Mouse (Mus musculus) liver, embryonic 15.5 days (tissue): ENCODE measurements around the gene Abl1. TPM values are rescaled to one million over a fixed set of nuclear protein-coding genes. Genes with fewer than 3 reads are reported as not detected.

ENCODE experiments used
- ATAC-seq: fragments of 200-750 bp; cut with Nextera tagmentation; 2 replicates; pipeline ENCODE4 v1.8.0; 2017; ENCODE audit warnings: moderate number of reproducible peaks, mild to moderate bottlenecking, moderate library complexity; ENCODE audit not compliant: insufficient read depth
- H3K27ac ChIP-seq: fragments of 300-500 bp; sonication (generic); replicated peaks from 2 replicates; pipeline ENCODE4 v1.5.1; 2015; ENCODE audit warnings: mild to moderate bottlenecking, inconsistent platforms
- H3K27me3 ChIP-seq: fragments of 300-500 bp; sonication (generic); 2 replicates; pipeline ENCODE4 v1.6.1; 2015; ENCODE audit warnings: mild to moderate bottlenecking, inconsistent platforms
- H3K36me3 ChIP-seq: fragments of 300-500 bp; sonication (generic); replicated peaks from 2 replicates; pipeline ENCODE4 v1.6.1; 2015; ENCODE audit warnings: moderate library complexity, mild to moderate bottlenecking, inconsistent platforms
- H3K4me1 ChIP-seq: fragments of 300-500 bp; sonication (generic); replicated peaks from 2 replicates; pipeline ENCODE4 v1.6.1; 2015; ENCODE audit warnings: inconsistent platforms
- H3K4me2 ChIP-seq: fragments of 300-500 bp; sonication (generic); 2 replicates; pipeline ENCODE4 v1.6.1; 2015; ENCODE audit warnings: moderate library complexity, mild to moderate bottlenecking, inconsistent platforms
- H3K4me3 ChIP-seq: fragments of 300-500 bp; sonication (generic); replicated peaks from 2 replicates; pipeline ENCODE4 v1.5.1; 2015; ENCODE audit warnings: mild to moderate bottlenecking, inconsistent platforms
- H3K9ac ChIP-seq: fragments of 300-500 bp; sonication (generic); 2 replicates; pipeline ENCODE4 v1.6.1; 2015; ENCODE audit warnings: moderate library complexity, mild to moderate bottlenecking, inconsistent platforms
- H3K9me3 ChIP-seq: fragments of 300-500 bp; sonication (generic); replicated peaks from 2 replicates; pipeline ENCODE4 v1.6.1; 2016; ENCODE audit warnings: inconsistent platforms
- WGBS: fragments of 180-500 bp; shearing (Covaris S2); methylation state at CpG from one replicate; pipeline ENCODE4 v1.1.7; 2015; ENCODE audit warnings: mixed read lengths; ENCODE audit not compliant: insufficient replicate concordance; 5-methylcytosine and 5-hydroxymethylcytosine counted together
- polyA plus RNA-seq: library from polyadenylated mRNA; unstranded; fragments of >200 nt; fragmentation: Nextera tagmentation; extraction: Ambion mirVana; gene quantifications from 2 replicates; pipeline ENCODE4 v1.2.1, GENCODE M21; 2015

The Abl1 gene
- polyA plus RNA-seq, 1 experiment from 2014 or later = 5.9 TPM

DNA sequence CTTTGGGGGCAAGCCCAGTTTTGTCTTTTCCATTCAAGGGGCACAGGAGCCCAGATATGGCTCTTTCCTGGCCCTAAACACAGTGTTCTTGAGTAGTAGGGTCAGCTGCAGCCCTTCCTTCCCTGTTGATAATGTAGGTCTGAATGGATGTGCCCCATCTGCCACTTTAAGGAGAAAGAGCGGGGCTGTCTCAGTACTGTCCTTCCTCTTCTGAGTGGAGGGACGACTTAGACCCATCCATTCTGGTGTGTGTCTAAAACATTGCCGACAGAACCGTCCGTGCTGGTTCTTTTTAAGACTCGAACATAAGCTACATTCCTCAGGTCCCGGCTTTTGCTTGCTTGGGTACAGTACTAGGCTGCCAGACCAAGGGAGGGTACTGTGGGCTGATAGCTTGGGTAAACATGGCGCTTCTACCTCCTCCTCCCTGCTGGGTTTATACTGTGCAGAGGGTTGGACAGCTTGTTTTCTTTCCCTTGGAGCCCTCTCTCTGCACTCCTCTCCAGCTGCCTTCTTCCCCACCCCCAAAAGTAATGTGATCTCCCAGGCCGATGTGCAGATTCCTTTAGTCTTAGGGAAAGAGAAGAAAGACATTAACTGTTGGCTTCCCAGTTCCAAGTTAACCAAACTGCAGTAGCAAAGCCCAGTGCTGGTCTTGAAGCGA lies 61.0 kb downstream of the Abl1 start:
- Histone ChIP-seq H3K36me3 (no peaks in the 10 kb centered on the region), H3K27me3 (no peaks in the 10 kb centered on the region), H3K4me2 (0 out of 2 replicates have a peak overlapping the region, but pooled peaks have one; percentile 6), H3K27ac (no peak overlapping the region), H3K9ac (no peak overlapping the region), H3K4me3 (no peak overlapping the region), H3K4me1 (peaks cover 35% of the 10 kb centered on the region), H3K9me3 (no peaks in the 10 kb centered on the region)
- ATAC-seq = 0 out of 2 replicates have a peak, but pooled peaks have one; percentile 34
- 50% methylated on average over 10 of the region's 10 CpGs for WGBS

DNA sequence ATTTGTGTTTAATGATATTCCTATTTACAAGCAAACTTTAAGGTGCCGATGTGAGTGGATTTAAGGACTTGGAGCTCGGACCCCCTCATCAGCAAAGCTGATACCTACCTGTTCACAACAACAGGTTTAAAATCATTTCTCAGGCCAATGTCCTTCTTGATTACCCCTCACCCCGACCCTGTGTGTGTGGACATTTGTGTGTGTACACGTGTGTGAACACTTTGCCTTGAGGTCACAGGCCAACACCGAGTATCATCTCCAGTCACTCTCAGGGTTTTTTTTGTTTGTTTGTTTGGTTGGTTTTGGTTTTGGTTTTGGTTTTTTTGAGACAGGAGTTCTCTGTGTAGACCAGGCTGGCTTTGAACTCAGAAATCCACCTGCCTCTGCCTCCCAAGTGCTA lies 62.0 kb downstream of the Abl1 start:
- no peaks in the 10 kb centered on the region for H3K27me3 ChIP-seq
- WGBS = 75% methylated on average over 5 of the region's 5 CpGs
- H3K4me1 ChIP-seq = peaks cover 34% of the 10 kb centered on the region
- ATAC-seq = no peak
- no peak overlapping the region for H3K9ac ChIP-seq
- H3K36me3 ChIP-seq = no peaks in the 10 kb centered on the region
- H3K9me3 ChIP-seq = no peaks in the 10 kb centered on the region
- H3K27ac ChIP-seq = no peak overlapping the region
- H3K4me3 ChIP-seq = no peak overlapping the region
- no peak overlapping the region for H3K4me2 ChIP-seq

DNA sequence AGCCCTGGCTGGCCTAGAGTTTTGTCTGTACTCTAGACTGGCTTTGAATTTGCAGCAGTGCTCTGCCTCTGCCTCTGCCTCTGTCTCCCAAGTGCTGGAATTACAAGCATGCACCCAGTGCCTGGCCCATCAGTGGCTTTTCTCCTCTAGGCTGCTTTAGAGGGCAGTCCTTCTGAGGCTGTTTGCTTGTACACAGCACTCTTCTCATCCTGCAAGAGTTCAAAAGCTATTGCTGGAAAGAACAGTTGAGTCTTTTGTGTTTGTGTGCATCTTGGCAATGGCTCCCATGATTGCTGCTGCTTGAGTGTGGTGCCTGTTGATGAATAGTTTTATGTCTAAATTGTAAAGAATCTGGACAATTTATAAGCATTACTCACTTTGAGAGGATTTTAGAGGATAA lies 69.3 kb downstream of the Abl1 start:
- H3K4me3 ChIP-seq = no peak overlapping the region
- H3K36me3 ChIP-seq = no peaks in the 10 kb centered on the region; the same call in 1 of the 2 replicates
- H3K27ac ChIP-seq = no peak overlapping the region
- no peaks in the 10 kb centered on the region for H3K27me3 ChIP-seq
- no peak for ATAC-seq
- no peak overlapping the region for H3K9ac ChIP-seq
- peaks cover 39% of the 10 kb centered on the region for H3K4me1 ChIP-seq
- H3K4me2 ChIP-seq = no peak overlapping the region
- no peaks in the 10 kb centered on the region for H3K9me3 ChIP-seq

DNA sequence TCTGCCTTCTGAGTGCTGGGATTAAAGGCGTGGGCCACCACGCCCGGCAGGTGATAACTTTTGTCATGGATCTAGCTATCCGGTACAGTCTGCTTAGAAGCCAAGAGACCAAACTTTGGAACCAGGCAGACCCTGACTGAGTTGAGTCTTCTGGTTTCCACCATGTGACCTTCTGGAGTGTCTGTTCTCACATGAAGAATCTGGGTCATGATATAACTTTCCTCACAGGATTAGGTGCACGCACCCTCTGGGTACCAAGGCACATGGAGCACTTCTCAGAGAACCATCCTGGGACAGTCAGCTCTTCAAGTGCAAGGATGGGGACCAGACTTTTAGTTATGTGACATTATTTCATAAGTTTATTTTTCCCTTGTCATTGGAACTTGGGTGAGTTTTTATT lies 70.8 kb downstream of the Abl1 start:
- WGBS = 70% methylated on average over 5 of the region's 5 CpGs
- Histone ChIP-seq H3K9ac (no peak overlapping the region), H3K4me3 (no peak overlapping the region; the same call in 1 of the 2 replicates), H3K4me1 (peaks cover 50% of the 10 kb centered on the region), H3K27ac (no peak overlapping the region), H3K4me2 (peak overlapping the region; percentile 88), H3K36me3 (no peaks in the 10 kb centered on the region; the same call in 1 of the 2 replicates), H3K27me3 (no peaks in the 10 kb centered on the region), H3K9me3 (no peaks in the 10 kb centered on the region)
- no peak for ATAC-seq

DNA sequence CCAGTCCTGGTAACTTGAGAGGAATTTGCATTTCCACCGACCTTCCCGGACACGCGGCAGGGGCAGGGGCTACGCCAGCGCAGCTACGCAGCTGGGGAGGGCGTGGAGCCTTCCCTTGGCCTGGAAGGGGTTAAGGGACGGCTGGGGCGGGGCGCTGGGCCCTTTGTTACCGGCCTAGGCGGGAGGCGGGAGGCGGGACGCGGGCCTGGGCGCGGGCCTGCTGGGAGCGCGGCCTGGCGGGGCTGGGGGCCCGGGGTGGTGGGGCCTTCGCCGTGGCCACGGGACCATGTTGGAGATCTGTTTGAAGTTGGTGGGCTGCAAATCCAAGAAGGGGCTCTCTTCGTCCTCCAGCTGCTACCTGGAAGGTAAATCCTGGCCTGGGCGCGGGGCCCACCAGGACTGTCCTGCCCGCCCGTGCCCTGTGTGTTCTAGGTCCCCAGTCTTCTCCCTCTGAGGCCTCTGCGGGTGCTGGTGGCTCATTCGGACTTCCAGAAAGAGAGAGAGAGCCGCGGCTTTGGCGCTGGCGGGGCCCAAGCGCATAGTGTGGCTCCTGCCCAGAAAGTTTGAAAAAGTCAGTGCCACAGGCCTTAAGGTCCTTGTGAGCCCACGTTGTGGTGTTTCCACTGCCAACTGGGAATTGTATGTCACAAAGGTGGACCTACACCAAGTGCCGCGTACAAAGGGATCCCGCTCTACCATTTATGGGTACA lies 71.7 kb downstream of the Abl1 start:
- peak; percentile 86 for ATAC-seq
- Histone ChIP-seq H3K9ac (peak overlapping the region; percentile 81), H3K4me1 (peaks cover 50% of the 10 kb centered on the region), H3K4me3 (peak overlapping the region; percentile 70), H3K27ac (peak overlapping the region; percentile 72), H3K27me3 (no peaks in the 10 kb centered on the region), H3K36me3 (no peaks in the 10 kb centered on the region; the same call in 1 of the 2 replicates), H3K4me2 (peak overlapping the region; percentile 88), H3K9me3 (no peaks in the 10 kb centered on the region)
- WGBS = 1% methylated on average over 42 of the region's 42 CpGs

DNA sequence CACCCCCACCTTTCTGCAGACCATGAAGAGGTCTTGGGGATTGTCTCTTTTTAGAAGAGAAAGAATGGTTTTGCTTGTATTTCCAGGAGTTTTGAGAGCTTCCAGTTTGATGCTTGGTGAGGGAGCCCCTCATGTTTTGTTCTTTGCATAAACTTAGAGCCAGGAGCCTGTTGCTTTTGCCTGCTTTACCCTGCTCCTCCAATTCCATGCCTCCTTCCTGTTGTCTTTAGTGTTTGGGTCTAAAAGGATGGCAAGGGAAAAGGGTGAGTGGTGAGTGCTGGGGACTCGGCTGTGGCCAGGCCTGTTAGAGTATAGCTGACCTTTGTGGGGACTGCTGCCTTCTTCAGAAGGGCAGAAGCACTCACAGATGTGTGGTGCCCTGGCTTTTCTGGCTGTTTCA lies 72.3 kb downstream of the Abl1 start:
- H3K4me3 ChIP-seq = peak overlapping the region; percentile 70
- H3K27me3 ChIP-seq = no peaks in the 10 kb centered on the region
- H3K9ac ChIP-seq = peak overlapping the region; percentile 81
- H3K9me3 ChIP-seq = no peaks in the 10 kb centered on the region
- H3K27ac ChIP-seq = peak overlapping the region; percentile 72; the same call in 1 of the 2 replicates
- peaks cover 55% of the 10 kb centered on the region for H3K4me1 ChIP-seq
- no peak for ATAC-seq
- H3K36me3 ChIP-seq = no peaks in the 10 kb centered on the region; the same call in 1 of the 2 replicates
- WGBS = 7% methylated on average over 1 of the region's 1 CpGs
- H3K4me2 ChIP-seq = peak overlapping the region; percentile 88

DNA sequence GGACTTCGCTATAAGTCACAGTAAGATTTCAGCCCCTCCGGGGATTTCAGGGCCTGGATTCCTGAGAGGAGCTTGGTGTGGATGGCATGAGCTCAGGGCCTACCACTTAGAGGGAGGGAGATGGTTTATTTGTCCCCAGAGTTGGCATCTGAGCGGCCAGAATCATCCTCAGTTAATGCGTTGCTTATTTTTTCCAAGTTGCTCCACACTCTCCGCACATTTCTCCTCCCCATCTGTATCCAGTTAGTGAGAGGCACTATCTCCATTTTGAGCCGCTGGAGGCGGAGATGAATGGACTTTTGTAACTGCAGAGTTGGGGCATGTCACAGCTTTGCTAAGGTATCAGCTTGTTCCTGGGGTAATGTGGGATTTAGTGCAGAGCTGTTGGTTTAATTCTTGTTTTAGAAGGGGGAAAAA lies 72.9 kb downstream of the Abl1 start:
- no peak for ATAC-seq
- Histone ChIP-seq H3K4me1 (peaks cover 61% of the 10 kb centered on the region), H3K9me3 (no peaks in the 10 kb centered on the region), H3K27me3 (no peaks in the 10 kb centered on the region), H3K4me3 (peak overlapping the region; percentile 70), H3K36me3 (no peaks in the 10 kb centered on the region), H3K9ac (no peak overlapping the region), H3K27ac (peak overlapping the region; percentile 72; the same call in 1 of the 2 replicates), H3K4me2 (peak overlapping the region; percentile 88)
- WGBS = 28% methylated on average over 7 of the region's 7 CpGs

DNA sequence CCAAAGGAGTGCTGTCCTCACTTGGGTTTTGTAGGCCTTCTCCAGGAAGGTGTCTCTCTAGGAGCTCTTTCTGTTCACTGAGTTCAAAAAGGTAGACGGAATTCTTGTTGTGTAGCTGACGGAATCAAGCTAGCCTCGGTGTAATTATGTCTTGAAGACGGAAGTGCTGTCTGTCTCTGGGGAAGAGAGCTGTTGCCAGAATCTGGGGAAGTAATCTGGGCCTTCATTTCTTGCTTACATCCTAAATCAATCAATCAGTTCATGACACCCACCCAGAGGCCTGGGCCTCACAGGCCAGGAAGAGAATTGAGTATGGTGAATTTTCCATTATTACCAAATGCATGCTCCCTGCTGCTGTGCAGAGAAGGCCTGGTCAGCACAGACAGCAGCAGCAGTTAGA lies 73.4 kb downstream of the Abl1 start:
- ATAC-seq = no peak
- H3K4me3 ChIP-seq = peak overlapping the region; percentile 70
- WGBS = 40% methylated on average over 4 of the region's 4 CpGs
- peak overlapping the region; percentile 88 for H3K4me2 ChIP-seq
- peak overlapping the region; percentile 20; the same call in 1 of the 2 replicates for H3K27ac ChIP-seq
- H3K9ac ChIP-seq = no peak overlapping the region
- H3K4me1 ChIP-seq = peaks cover 62% of the 10 kb centered on the region
- no peaks in the 10 kb centered on the region for H3K36me3 ChIP-seq
- no peaks in the 10 kb centered on the region for H3K27me3 ChIP-seq
- H3K9me3 ChIP-seq = no peaks in the 10 kb centered on the region

DNA sequence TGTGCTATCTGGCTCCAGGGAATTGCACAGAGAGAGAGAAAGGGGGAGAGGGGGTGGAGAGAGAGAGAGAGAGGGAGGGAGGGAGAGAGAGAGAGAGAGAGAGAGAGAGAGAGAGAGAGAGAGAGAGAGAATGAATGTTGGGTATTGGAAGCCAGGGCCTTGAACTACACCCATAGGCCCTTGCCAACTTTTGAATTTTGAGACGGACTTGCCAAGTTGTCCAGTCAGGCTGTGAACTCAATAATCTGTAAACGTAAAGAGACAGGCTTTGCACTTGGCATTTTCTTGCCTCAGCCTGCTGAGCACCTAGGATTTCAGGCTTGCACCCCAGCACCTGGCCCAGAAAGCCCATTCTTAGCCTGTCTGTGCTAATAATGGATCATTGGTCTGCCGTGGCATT lies 74.0 kb downstream of the Abl1 start:
- no peaks in the 10 kb centered on the region for H3K36me3 ChIP-seq
- H3K9me3 ChIP-seq = no peaks in the 10 kb centered on the region
- peaks cover 62% of the 10 kb centered on the region for H3K4me1 ChIP-seq
- no peak for ATAC-seq
- no peak overlapping the region for H3K9ac ChIP-seq
- no peak overlapping the region; the same call in 1 of the 2 replicates for H3K4me2 ChIP-seq
- H3K4me3 ChIP-seq = no peak overlapping the region
- H3K27ac ChIP-seq = no peak overlapping the region
- WGBS = 65% methylated on average over 3 of the region's 3 CpGs
- no peaks in the 10 kb centered on the region for H3K27me3 ChIP-seq

DNA sequence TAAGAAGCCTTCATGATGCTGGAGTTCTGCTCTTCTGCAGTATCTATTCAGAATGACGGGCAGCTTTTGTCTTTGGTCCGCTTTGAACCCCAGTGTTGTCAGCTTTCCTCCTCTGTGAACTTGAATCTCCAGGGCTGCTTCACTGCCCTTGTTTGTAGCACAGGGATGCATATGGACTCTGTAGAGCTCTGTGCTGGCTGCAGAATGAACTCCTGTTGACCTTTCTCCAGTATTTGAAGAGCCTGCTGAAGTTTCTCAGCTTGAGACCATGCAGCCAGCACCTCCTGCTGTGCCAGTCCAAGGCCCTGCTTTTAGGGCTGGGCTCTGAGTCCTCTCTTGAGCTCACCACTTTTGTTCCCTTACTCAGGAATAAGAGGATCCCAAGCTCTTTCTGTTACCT lies 74.7 kb downstream of the Abl1 start:
- Histone ChIP-seq H3K4me3 (no peak overlapping the region), H3K9ac (no peak overlapping the region), H3K4me1 (peaks cover 64% of the 10 kb centered on the region), H3K9me3 (no peaks in the 10 kb centered on the region), H3K27me3 (no peaks in the 10 kb centered on the region), H3K4me2 (no peak overlapping the region; the same call in 1 of the 2 replicates), H3K36me3 (no peaks in the 10 kb centered on the region), H3K27ac (0 out of 2 replicates have a peak overlapping the region, but pooled peaks have one; percentile 6)
- 52% methylated on average over 2 of the region's 2 CpGs for WGBS
- ATAC-seq = no peak

DNA sequence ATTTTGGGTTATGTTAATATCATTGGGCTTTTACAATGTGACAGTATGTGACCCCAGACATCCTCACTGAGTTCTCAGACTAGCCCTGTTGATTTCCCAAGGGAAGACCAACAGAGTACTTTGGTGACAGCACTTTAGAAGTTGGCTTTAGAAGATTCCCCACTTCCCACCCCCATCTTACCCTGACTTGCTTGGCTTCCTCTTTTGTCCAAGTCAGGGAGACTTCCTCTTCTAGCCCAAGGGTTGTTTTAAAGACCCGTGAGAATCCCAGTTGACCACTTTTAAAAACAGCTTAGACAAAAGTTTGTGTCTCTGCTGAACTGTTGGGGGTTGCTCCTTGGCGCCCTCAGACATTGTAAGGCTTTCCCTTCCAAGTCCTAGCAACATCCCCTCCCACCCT lies 75.1 kb downstream of the Abl1 start:
- Histone ChIP-seq H3K36me3 (no peaks in the 10 kb centered on the region), H3K9ac (no peak overlapping the region), H3K4me2 (no peak overlapping the region; the same call in 1 of the 2 replicates), H3K9me3 (no peaks in the 10 kb centered on the region), H3K27me3 (no peaks in the 10 kb centered on the region), H3K4me1 (peaks cover 67% of the 10 kb centered on the region), H3K4me3 (no peak overlapping the region), H3K27ac (0 out of 2 replicates have a peak overlapping the region, but pooled peaks have one; percentile 6)
- 25% methylated on average over 2 of the region's 2 CpGs for WGBS
- ATAC-seq = no peak
